Mouse (Mus musculus) liver, adult 2 months (tissue): ENCODE results near the gene Pola2.

ENCODE experiments used
- CTCF ChIP-seq: fragments of 200-500 bp; IDR thresholded peaks from 2 replicates; pipeline ENCODE4 v1.5.1; 2011; ENCODE audit warnings: low read depth, low read length, control low read depth
- POLR2A ChIP-seq: fragments of 200-500 bp; IDR thresholded peaks from 2 replicates; pipeline ENCODE4 v1.6.1; 2011; ENCODE audit warnings: low read length, control low read depth; ENCODE audit not compliant: insufficient read depth; ENCODE audit errors: extremely low read depth

GRCm38 (mm10) chr19:5990921-5991320, 26.9 kb upstream of the Pola2 start:
- TF ChIP-seq CTCF (no peak), POLR2A (no peak)
